Mouse (Mus musculus) 3134 (cell line): Measurements from ENCODE around the gene Tmem59l.

Experiments
- DNase-seq: peaks from one replicate; pipeline ENCODE4 v3.0.0-alpha.2; 2011; ENCODE audit warnings: low spot score; ENCODE audit not compliant: insufficient read length; ENCODE audit errors: extremely low read depth

The Tmem59l gene

DNA sequence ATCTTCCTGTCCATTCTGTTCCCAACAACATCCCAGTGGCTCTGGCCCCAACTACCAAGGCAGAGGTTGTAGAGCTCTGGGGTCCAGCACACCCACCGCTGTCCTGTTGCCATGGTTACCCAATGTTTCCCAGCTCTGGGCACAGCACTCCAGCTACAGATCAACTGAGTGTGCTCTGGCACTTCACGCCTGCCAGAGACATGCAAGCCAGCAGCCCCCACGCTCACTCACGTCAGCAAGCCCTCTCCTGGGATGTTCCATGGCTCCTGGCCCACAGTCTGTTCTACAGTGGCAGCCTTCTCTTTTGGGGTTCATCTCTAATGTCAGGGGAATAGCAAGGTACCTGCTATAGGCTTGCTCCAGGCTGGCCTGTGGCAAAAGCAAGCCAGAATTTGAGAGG lies 23.9 kb downstream of the Tmem59l start:
- DNase-seq, result no peak

DNA sequence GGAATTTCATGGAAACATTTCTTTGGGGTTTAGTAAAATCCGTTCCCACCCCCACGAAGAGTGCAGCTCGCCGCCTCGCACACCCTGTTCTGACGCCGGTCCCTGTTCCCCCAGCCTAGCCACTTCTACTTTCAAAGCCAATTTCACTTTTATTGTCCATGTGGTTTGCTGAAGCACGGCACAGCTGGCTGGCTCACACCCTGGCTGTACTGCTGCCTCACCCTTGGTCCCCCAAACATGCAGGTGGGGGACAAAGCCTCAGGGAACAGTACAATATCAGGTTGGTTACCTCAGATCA lies 24.7 kb downstream of the Tmem59l start:
- no peak for DNase-seq

DNA sequence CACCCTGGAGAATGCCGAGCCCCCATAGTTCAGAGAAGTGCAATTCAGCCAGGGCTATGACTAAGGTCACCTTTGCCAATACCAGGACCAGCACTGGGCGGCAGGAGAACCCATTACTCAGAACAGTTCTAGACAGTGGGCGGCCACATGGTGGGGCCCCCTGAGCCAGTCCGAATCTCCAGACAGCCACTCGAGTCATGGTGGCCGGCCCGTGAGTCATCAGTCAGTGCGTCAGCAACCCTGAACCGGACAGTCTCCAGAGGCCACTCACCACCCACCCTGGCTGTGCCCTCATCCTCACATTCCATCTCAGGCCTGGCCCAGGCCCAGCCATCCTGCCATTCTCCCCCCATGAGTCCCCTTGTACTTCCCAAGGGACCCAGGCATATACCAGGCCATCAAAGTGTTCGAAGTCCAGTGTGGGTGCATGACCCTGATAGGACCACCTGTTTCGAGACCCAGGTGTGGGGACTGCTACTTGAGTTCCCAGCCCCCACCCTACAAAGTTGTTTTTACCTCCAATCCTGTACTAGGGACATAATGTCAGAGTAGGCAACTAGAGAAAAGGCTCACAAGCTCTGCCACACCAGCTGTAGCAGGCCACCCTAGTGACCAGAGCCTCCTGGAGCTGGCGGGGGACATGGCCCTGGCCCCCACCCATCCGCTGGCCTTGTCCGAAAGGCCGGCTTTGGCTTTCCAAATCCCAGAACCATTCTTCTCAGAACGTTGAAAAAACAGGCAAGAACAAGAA lies 25.2 kb downstream of the Tmem59l start:
- peak; percentile 83 for DNase-seq

DNA sequence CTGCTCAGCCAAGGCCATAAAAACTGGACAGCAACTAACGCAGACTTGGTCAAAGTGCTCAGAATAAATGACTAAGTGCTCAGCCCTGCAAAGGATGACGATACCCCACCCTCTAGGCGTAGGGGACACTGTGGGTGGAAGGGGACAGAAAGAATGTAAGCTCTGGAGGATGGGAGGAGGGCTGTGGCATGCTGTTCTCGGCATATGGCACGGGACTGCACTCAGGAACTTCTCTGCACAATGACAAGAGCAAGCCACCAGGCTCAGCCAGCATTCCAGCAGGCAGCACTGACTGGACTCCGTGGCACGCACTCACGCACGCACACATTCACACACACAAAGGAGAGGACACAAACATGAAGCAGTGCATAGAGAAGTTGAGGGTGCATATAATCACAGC lies 26.6 kb downstream of the Tmem59l start:
- peak; percentile 67 for DNase-seq

DNA sequence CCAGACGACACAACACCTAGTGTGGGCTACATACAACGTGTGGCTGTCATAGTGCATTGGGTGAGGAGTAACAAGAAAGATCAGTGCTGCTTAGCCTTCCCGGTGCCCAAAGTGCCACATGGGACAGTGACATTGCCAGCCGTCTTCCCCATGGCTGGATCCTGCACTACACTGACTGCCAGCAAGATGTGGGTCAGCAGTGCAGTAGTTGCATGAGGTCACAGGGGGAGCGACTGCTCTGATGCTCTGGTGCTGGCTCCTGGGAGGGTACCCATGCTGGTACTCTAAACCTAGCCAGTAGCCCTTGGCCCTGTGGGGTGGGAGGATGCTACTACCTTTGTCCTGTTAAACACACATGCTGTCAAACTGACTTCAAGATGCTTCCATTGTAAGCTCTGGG lies 27.0 kb downstream of the Tmem59l start:
- peak; percentile 49 for DNase-seq

DNA sequence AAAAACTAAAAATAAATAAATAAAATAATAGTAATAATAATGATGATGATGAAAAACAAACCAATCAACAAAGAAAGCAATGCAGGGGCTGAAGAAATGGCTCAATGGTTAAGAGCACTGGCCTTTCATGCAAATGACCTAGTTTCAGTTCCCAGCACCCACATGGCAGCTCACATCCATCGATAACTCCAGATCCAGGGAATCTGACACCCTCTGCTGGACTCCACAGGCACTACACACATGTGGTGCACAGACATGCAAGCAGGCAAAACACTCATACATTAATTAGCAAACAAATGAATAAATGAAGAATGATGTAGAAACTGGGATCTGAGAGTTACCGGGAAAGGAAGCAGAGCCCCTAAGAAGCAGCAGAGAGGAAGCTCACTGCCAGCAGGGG lies 27.5 kb downstream of the Tmem59l start:
- DNase-seq, result no peak

DNA sequence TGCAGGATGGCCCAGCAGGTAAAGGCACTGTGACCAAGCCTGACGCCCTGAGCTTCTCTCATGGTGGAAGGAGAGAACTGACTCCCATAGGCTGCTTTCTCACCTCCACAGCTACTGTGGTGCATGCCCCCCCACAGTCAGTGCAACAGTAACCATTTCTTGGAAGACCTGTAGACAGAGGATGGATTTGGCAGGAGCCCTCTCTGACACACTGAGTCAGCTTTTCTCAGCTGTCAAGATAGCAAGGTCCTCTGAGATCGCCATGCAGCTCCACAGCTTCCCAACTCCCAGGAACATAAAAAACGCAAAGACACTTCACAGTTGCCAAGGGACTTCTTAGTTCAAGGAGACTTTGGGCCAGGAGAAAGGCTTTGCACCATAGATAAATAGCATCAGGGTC lies 28.7 kb downstream of the Tmem59l start:
- DNase-seq, result no peak

DNA sequence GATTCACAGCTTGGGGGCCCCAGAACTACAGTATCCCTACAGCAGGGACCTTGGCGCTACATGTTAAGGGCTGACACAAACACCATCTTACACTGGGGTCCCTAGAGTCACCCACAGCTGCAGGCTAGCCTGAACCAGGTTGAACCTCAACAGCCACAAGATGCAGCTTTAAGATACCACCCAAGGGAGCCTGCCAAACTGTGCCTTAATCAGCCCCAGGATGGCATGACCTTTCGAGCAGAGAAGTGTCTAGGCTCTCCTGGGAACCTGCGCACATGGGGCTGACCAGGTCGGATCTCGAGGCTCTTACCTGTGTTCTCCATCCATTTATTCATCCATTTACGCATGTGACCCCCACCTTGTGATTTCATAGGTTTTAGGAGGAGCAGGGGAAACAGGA lies 29.3 kb downstream of the Tmem59l start:
- no peak for DNase-seq

DNA sequence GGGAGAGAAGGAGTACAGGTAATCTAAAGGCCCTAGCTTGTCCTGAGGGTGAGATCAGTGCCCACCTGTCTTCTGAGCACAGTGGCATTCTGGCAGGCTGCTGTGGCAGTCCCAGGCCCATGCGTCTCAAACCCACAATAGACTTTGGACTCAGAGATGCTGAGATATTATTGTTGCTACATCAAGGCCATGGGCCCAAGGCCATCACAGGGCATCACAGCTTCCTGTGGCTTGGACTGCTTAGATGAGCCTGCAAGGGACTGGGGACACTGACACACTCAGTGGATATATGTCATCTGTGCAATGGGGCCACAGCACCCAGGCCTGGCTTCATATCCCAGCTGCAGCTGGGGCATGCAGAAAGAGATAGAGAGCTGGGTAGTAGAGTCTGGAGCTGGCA lies 30.2 kb downstream of the Tmem59l start:
- no peak for DNase-seq

DNA sequence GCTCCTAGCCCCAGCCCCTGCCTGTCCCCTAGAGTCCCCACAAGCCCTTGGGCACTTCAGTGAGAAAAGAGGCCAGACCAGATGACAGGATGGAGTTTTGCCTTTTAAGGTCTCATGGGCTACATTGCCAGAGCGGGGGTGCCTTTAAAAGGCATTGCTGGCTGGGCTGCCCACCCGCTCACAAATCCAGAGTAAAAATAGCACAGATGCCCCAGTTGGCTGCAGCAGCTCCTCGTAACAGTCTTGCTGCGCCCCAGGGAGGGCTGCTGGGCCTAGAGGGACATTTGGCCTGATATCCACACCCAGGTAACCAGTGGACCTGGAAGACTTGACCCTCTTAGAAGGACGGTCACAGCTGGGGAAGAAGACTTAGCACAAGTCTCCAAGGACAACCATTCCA lies 33.3 kb downstream of the Tmem59l start:
- DNase-seq, result no peak

DNA sequence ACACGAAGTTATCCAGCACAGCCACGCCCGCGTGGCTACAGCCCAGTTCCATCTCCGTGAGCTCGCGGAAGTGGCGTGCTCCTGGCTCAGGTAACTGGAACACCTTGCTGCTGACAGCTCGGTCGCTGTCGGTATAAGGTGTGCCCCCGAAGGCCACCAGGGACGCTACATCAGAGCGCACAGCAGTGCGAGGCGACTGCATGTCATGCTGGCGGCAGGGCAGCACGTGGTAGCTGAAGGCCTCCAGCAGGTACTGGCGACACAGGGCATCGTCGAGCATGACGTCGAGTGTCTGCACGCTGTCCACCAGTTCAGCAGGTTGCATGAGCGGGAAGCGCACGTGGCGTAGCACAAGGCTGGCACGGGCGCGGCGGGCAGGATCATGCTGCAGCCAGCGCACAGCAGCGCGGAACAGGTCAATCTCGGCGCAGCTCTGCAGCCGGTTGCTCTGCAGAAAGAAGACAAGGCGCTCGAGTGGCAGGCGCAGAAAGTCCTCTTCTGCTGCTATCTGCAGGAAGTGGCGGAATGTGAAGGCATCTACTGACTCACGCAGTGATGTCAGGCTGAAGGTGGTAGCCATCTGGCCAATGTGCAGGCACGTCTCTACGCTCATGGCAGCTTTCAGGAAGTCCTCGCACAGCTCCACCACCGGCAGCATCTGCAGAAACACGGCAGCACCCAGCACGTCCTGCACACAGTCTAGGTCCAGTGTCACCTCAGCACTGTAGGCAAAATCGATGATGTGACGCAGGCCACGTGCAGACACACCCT lies 34.8 kb downstream of the Tmem59l start:
- no peak for DNase-seq

DNA sequence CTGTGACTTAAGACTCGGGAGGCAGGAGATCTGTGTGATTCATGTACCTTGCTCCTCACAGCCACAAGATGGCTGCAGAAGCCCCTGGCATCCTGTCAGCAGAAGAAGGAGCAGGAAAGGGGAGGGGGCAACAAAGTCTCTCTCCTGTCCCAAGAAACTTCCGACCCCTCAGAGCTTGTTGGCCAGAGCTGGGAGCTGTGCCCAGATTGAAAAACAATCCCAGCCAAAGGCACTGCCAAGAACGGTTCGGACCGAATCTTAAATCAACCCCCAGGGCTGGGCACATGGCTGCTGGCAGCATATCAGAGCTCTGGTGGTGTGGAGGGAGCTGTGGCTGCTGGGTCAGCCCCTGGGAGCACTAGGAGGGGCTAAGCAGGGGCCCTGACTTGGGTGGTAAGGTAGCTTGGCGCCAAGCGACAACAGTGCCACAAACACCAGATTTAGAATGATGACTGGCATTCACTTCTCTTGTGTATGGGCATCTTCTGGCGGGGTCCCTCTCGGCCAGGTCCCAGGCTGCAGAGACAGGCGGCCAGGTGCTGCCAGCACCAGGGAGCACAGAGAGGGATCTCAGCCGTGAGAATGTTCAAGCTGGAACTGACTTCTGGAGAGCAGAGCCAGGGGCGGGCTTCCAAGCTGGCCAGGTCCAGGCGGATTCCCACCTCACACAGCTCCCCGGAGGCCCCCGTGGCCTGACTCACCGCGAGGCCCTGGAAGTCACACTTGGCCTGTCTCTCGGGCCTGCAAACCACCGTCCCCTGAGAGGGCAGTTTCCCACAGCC lies 39.3 kb downstream of the Tmem59l start:
- peak; percentile 87 for DNase-seq

DNA sequence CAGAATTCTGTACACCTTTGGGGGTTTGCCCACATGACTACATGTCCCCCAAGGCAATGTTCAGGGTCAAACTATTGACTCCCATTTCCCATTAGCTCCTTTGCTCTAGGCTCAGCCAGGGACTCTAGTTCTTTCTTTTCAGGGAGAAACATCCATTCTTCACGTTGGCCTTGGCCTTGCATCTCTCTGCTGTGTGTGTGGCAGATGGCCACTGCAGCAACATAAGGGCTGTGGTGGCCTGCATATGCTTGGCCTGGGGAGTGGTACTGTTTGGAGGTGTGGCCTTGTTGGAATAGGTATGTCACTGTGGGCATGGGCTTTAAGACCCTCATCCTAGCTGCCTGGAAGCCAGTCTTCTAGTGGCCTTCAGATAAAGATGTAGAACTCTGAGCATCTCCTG lies 41.2 kb downstream of the Tmem59l start:
- DNase-seq, result no peak

DNA sequence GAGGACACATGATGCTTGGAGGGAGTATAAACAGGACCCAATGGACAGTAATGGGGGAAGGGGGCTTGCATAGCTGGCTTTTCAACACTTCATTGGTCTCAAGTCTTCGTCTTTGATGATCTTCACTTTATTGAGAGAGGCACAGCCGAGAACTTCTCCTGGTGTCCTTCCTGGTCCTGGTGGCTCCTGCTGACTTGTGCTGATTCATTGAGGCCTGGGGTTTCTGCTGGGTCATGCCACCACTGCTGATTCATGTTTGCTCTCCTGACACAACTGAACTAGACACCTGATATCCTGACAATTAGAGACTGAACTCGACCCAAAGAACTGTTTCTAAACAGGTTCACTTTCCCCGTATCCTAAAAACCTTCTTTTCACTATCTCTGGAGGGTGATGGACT lies 43.8 kb downstream of the Tmem59l start:
- DNase-seq, result no peak

DNA sequence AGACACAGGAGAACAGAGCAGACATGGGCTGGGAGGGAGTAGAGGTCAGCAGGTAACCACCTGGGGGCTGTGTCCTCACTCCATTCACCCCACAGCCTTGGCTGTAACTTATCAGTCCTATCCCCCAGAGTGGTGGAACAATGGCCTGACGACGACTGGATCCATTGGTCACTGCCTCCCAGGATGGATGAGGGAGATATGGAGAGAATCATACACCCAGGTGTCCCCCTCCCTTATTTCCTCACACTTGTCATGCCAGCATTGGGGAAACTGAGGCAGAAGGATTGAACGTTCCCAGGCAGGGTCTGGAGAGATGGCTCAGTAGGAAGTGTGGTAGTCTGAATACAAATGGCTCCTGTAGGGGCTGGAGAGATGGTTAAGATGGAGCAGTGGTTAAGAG lies 45.6 kb downstream of the Tmem59l start:
- no peak for DNase-seq

DNA sequence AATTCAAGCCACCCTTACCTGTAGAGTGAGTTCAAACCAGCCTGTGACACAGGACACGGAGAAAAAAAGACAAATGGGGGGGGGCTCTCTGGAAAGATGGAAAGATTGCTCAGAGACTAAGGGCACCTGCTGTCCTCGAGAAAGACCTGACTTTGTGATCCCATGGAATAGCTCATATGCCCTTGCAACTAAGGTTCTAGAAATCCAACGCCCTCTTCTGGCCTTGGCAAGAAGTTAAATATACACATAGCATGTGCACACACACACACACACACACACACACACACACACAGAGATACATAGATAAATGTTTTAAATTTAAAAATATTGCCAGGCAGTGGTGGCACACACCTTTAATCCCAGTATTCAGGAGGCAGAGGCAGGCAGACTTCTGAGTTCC lies 46.9 kb downstream of the Tmem59l start:
- no peak for DNase-seq

DNA sequence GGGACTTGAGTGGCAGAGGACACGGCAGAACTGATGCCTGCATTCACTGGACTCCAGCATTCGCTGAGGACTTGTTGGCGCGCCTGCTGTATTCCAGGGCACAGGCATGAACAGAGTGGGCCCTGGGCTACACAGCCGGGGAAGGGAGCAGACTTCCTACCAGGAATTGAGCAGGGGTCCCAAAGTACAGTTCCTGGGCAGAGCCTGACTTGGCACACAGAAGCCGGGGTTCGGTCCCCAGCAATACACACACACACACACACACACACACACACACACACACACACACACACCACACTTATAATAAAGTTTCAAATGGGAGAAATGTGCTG lies 47.3 kb downstream of the Tmem59l start:
- no peak for DNase-seq

DNA sequence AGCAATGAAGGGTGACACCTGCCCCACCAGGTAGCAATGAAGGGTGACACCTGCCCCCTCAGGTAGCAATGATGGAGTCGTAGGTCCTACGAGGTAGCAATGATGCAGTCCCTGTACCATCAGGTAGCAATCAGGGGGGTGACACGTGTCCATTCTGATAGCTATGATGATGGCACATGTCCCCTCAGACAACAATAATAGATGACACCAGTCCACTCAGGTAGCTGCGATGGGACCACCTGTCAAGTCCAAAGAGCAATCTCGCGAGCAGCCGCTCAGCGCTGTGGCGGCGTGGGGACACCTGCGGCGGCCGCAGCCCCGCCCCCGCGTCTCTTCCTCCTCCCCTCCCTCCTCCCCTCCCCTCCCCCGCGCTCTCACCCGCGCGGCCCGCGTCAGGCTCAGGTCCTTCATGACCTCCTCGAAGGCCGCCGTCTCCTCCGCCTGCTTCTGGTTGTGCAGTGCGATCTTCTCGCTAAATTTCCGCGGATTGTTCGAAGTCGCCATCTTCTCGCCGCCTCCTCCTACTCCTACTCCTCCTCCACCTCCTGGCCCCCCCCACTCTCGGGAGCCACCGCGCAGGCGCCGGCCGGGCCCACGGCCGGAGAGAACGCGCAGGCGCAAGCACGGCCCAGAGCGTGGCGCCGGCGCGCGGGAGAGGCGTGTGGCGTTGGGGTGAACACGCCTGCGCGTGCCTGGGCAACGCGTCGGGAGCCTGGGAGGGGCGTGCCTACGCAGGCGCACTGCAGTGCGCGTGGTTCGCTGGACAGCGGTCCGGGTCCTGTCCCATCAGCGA lies 47.9 kb downstream of the Tmem59l start, which contains the start of gene Crtc1:
Crtc1 (minus strand) TSS at position 525 of the 793 bp plus-strand sequence.
- peak; percentile 97 for DNase-seq

DNA sequence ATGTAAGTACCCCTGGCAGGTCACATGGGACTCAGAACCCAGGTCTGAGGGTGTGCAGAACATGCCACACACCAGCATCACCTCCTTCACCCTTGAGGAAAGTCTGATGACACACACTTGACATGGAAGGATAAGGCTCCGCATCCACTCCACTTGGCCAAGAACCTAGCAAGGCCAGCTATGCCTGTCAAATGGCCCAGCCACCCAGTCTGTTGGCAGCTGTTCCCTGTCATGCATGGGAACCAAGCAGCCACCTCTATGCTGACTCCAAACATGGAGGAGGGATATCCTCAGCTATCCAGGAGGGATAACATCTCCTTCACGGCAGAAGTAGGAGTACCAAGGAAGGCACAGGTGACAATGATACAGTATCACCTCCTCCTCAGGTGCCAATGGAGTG lies 48.7 kb downstream of the Tmem59l start:
- DNase-seq, result no peak

DNA sequence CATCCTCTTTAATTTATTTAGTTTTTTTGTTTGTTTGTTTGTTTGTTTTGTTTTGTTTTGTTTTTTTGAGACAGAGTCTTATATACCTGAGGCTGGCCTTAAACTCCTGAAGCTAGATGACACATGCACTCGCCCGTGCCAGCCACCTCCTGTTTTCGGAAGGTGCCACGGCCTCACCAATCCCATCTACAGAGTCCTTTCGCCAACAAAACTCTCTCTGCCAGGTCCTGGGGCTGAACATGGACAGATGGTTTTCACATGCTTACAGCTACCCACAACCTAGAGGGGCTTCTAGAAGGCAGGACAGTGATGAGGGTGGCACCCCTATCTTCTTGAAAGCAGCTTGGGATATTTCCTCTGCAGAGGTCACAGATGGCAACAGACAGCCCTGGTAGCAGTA lies 52.0 kb downstream of the Tmem59l start:
- no peak for DNase-seq
